Mouse (Mus musculus): ENCODE data around the gene Tbl1xr1. TPM values are rescaled to one million over a fixed set of nuclear protein-coding genes. Genes with fewer than 3 reads are reported as not detected.

Tbl1xr1 gene
- polyA plus RNA-seq, 1 experiment from 2014 or later, result 12.9 TPM

- H3K4me1 ChIP-seq (replicated peaks), result peaks cover 22% of the 10 kb centered on the region
- H3K9me3 ChIP-seq, result no peaks in the 10 kb centered on the region
- no peaks in the 10 kb centered on the region for H3K36me3 ChIP-seq
- no peak overlapping the region for H3K27ac ChIP-seq
- H3K4me3 ChIP-seq (replicated peaks), result no peak overlapping the region
- no peak for ATAC-seq
- H3K4me2 ChIP-seq (replicated peaks), result no peak overlapping the region
- 80% methylated on average over 5 of the region's 5 CpGs for WGBS
- no peaks in the 10 kb centered on the region for H3K27me3 ChIP-seq (replicated peaks)
- no peak overlapping the region for H3K9ac ChIP-seq
These were observed 16.3 kb downstream of the Tbl1xr1 start for GRCm38 (mm10) chr3:22092784-22093183.

GRCm38 (mm10) chr3:22103986-22104515 lies 27.6 kb downstream of the Tbl1xr1 start:
- Histone ChIP-seq H3K27ac (no peak overlapping the region), H3K4me3 (replicated peaks) (no peak overlapping the region), H3K4me1 (replicated peaks) (0 out of 2 replicates have a peak, but pooled peaks cover 3% of the 10 kb centered on the region), H3K4me2 (replicated peaks) (no peak overlapping the region), H3K36me3 (no peaks in the 10 kb centered on the region), H3K27me3 (replicated peaks) (no peaks in the 10 kb centered on the region), H3K9me3 (no peaks in the 10 kb centered on the region), H3K9ac (no peak overlapping the region)
- no peak for ATAC-seq
- WGBS, result 60% methylated on average over 5 of the region's 5 CpGs

- Histone ChIP-seq H3K4me1 (replicated peaks) (no peaks in the 10 kb centered on the region), H3K36me3 (no peaks in the 10 kb centered on the region), H3K9ac (no peak overlapping the region), H3K4me3 (replicated peaks) (no peak overlapping the region), H3K9me3 (no peaks in the 10 kb centered on the region), H3K4me2 (replicated peaks) (no peak overlapping the region), H3K27ac (no peak overlapping the region), H3K27me3 (replicated peaks) (no peaks in the 10 kb centered on the region)
- ATAC-seq, result no peak
- 79% methylated on average over 6 of the region's 6 CpGs for WGBS
These were observed 29.0 kb downstream of the Tbl1xr1 start for GRCm38 (mm10) chr3:22105471-22105870.

- H3K36me3 ChIP-seq, result no peaks in the 10 kb centered on the region
- H3K4me3 ChIP-seq (replicated peaks), result no peak overlapping the region
- no peak overlapping the region for H3K27ac ChIP-seq
- no peaks in the 10 kb centered on the region for H3K4me1 ChIP-seq (replicated peaks)
- H3K9me3 ChIP-seq, result no peaks in the 10 kb centered on the region
- no peak overlapping the region for H3K4me2 ChIP-seq (replicated peaks)
- no peak for ATAC-seq
- H3K27me3 ChIP-seq (replicated peaks), result no peaks in the 10 kb centered on the region
- H3K9ac ChIP-seq, result no peak overlapping the region
These were observed 31.6 kb downstream of the Tbl1xr1 start for GRCm38 (mm10) chr3:22108013-22108412.

GRCm38 (mm10) chr3:22109651-22110050 lies 33.2 kb downstream of the Tbl1xr1 start:
- Histone ChIP-seq H3K27me3 (replicated peaks) (no peaks in the 10 kb centered on the region), H3K4me2 (replicated peaks) (no peak overlapping the region), H3K36me3 (no peaks in the 10 kb centered on the region), H3K27ac (no peak overlapping the region), H3K4me1 (replicated peaks) (no peaks in the 10 kb centered on the region), H3K9ac (no peak overlapping the region), H3K4me3 (replicated peaks) (no peak overlapping the region), H3K9me3 (no peaks in the 10 kb centered on the region)
- WGBS, result 80% methylated on average over 1 of the region's 1 CpGs
- no peak for ATAC-seq

- H3K36me3 ChIP-seq, result no peaks in the 10 kb centered on the region
- 0 out of 2 replicates have a peak, but pooled peaks cover 3% of the 10 kb centered on the region for H3K4me1 ChIP-seq (replicated peaks)
- no peaks in the 10 kb centered on the region for H3K9me3 ChIP-seq
- WGBS, result 89% methylated on average over 4 of the region's 4 CpGs
- no peak overlapping the region for H3K4me2 ChIP-seq (replicated peaks)
- H3K27ac ChIP-seq, result no peak overlapping the region
- no peak overlapping the region for H3K9ac ChIP-seq
- no peak for ATAC-seq
- H3K27me3 ChIP-seq (replicated peaks), result no peaks in the 10 kb centered on the region
- no peak overlapping the region for H3K4me3 ChIP-seq (replicated peaks)
These were observed 37.3 kb downstream of the Tbl1xr1 start for GRCm38 (mm10) chr3:22113773-22114172.

- 31% methylated on average over 2 of the region's 2 CpGs for WGBS
- Histone ChIP-seq H3K27me3 (replicated peaks) (no peaks in the 10 kb centered on the region), H3K4me2 (replicated peaks) (no peak overlapping the region), H3K27ac (no peak overlapping the region), H3K4me3 (replicated peaks) (no peak overlapping the region), H3K36me3 (no peaks in the 10 kb centered on the region), H3K4me1 (replicated peaks) (0 out of 2 replicates have a peak, but pooled peaks cover 3% of the 10 kb centered on the region), H3K9me3 (no peaks in the 10 kb centered on the region), H3K9ac (no peak overlapping the region)
- ATAC-seq, result peak; percentile 91
These were observed 38.8 kb downstream of the Tbl1xr1 start for GRCm38 (mm10) chr3:22115221-22115620.

GRCm38 (mm10) chr3:22115678-22116077 lies 39.2 kb downstream of the Tbl1xr1 start:
- H3K27ac ChIP-seq, result no peak overlapping the region
- no peaks in the 10 kb centered on the region for H3K9me3 ChIP-seq
- H3K36me3 ChIP-seq, result no peaks in the 10 kb centered on the region
- no peaks in the 10 kb centered on the region for H3K27me3 ChIP-seq (replicated peaks)
- H3K9ac ChIP-seq, result no peak overlapping the region
- 83% methylated on average over 3 of the region's 3 CpGs for WGBS
- H3K4me1 ChIP-seq (replicated peaks), result 0 out of 2 replicates have a peak, but pooled peaks cover 3% of the 10 kb centered on the region
- no peak; the same call in 1 of the 2 replicates for ATAC-seq
- no peak overlapping the region for H3K4me3 ChIP-seq (replicated peaks)
- no peak overlapping the region for H3K4me2 ChIP-seq (replicated peaks)

GRCm38 (mm10) chr3:22116188-22116587 lies 39.7 kb downstream of the Tbl1xr1 start:
- H3K4me3 ChIP-seq (replicated peaks), result no peak overlapping the region
- no peaks in the 10 kb centered on the region for H3K9me3 ChIP-seq
- no peak overlapping the region for H3K4me2 ChIP-seq (replicated peaks)
- no peak overlapping the region for H3K27ac ChIP-seq
- 72% methylated on average over 1 of the region's 1 CpGs for WGBS
- no peak overlapping the region for H3K9ac ChIP-seq
- H3K36me3 ChIP-seq, result no peaks in the 10 kb centered on the region
- no peaks in the 10 kb centered on the region for H3K27me3 ChIP-seq (replicated peaks)
- H3K4me1 ChIP-seq (replicated peaks), result peaks cover 3% of the 10 kb centered on the region; the same call in 1 of the 2 replicates
- ATAC-seq, result no peak

GRCm38 (mm10) chr3:22121741-22122140 lies 45.3 kb downstream of the Tbl1xr1 start:
- H3K9ac ChIP-seq, result no peak overlapping the region
- peak; percentile 60 for ATAC-seq
- H3K4me3 ChIP-seq (replicated peaks), result no peak overlapping the region
- H3K27ac ChIP-seq, result no peak overlapping the region
- 49% methylated on average over 3 of the region's 3 CpGs for WGBS
- H3K27me3 ChIP-seq (replicated peaks), result no peaks in the 10 kb centered on the region
- peaks cover 9% of the 10 kb centered on the region for H3K4me1 ChIP-seq (replicated peaks)
- no peaks in the 10 kb centered on the region for H3K9me3 ChIP-seq
- H3K4me2 ChIP-seq (replicated peaks), result no peak overlapping the region
- no peaks in the 10 kb centered on the region for H3K36me3 ChIP-seq

GRCm38 (mm10) chr3:22123145-22123544 lies 46.7 kb downstream of the Tbl1xr1 start:
- Histone ChIP-seq H3K27ac (no peak overlapping the region), H3K36me3 (no peaks in the 10 kb centered on the region), H3K9ac (no peak overlapping the region), H3K4me2 (replicated peaks) (no peak overlapping the region), H3K4me3 (replicated peaks) (no peak overlapping the region), H3K27me3 (replicated peaks) (no peaks in the 10 kb centered on the region), H3K4me1 (replicated peaks) (peaks cover 9% of the 10 kb centered on the region), H3K9me3 (no peaks in the 10 kb centered on the region)
- no peak for ATAC-seq
- 74% methylated on average over 2 of the region's 2 CpGs for WGBS

- Histone ChIP-seq H3K27me3 (replicated peaks) (no peaks in the 10 kb centered on the region), H3K4me3 (replicated peaks) (no peak overlapping the region), H3K27ac (no peak overlapping the region), H3K4me2 (replicated peaks) (no peak overlapping the region), H3K9ac (no peak overlapping the region), H3K9me3 (no peaks in the 10 kb centered on the region), H3K36me3 (no peaks in the 10 kb centered on the region), H3K4me1 (replicated peaks) (peaks cover 8% of the 10 kb centered on the region)
- no peak for ATAC-seq
- 88% methylated on average over 5 of the region's 5 CpGs for WGBS
These were observed 49.9 kb downstream of the Tbl1xr1 start for GRCm38 (mm10) chr3:22126251-22126826.

- no peak for ATAC-seq
These were observed 54.8 kb downstream of the Tbl1xr1 start for GRCm38 (mm10) chr3:22131277-22131676.

More at GRCm38 (mm10) chr3:22131277-22131676, 54.8 kb downstream of the Tbl1xr1 start:
- no peak overlapping the region for H3K9ac ChIP-seq
- no peaks in the 10 kb centered on the region for H3K27me3 ChIP-seq (replicated peaks)
- H3K4me3 ChIP-seq (replicated peaks), result no peak overlapping the region
- 83% methylated on average over 2 of the region's 2 CpGs for WGBS
- no peaks in the 10 kb centered on the region for H3K4me1 ChIP-seq (replicated peaks)
- H3K4me2 ChIP-seq (replicated peaks), result no peak overlapping the region
- H3K36me3 ChIP-seq, result no peaks in the 10 kb centered on the region
- no peaks in the 10 kb centered on the region for H3K9me3 ChIP-seq
- H3K27ac ChIP-seq, result no peak overlapping the region

Measured in intestine, embryonic 15.5 days (tissue).